Mouse (Mus musculus) cerebellum, adult 2 months (tissue): ENCODE data around the gene Milr1.

Experiments
- CTCF ChIP-seq: fragments of 200-500 bp; IDR thresholded peaks from 2 replicates; pipeline ENCODE4 v1.5.1; 2011; ENCODE audit warnings: low read depth, mild to moderate bottlenecking, control low read depth, low read length, moderate library complexity, borderline replicate concordance; ENCODE audit not compliant: insufficient read depth
- POLR2A ChIP-seq: fragments of 200-500 bp; IDR thresholded peaks from 2 replicates; pipeline ENCODE4 v1.6.1; 2011; ENCODE audit warnings: low read length, control low read depth, borderline replicate concordance; ENCODE audit not compliant: insufficient read depth

GRCm38 (mm10) chr11:106784476-106784875, 33.5 kb downstream of the Milr1 start:
- TF ChIP-seq CTCF (no peak), POLR2A (no peak)
